Comparison of ENCODE assay signal across 23 mouse cellular contexts in genomic region chr4:35413488-35413887, GRCm38 (mm10).
"Had no signal": no experiment of that assay in that cellular context is flagged by ENCODE, and none has a peak within 500 bp of the region (broad histone marks: within the 10 kb centered on the region; RNA-seq: fewer than 3 reads in every experiment).

No protein-coding gene starts in this region.

- H3K27me3 ChIP-seq: limb, embryonic 13.5 days; liver, embryonic 12.5 days; liver, embryonic 15.5 days; lung, embryonic 15.5 days; midbrain, embryonic 15.5 days; neural tube, embryonic 13.5 days; stomach, embryonic 15.5 days had no signal

- H3K36me3 ChIP-seq: limb, embryonic 10.5 days; limb, embryonic 13.5 days; liver, embryonic 12.5 days; liver, embryonic 15.5 days; lung, embryonic 15.5 days; midbrain, embryonic 15.5 days; neural tube, embryonic 13.5 days; stomach, embryonic 15.5 days had no signal

- H3K4me2 ChIP-seq: limb, embryonic 13.5 days; liver, embryonic 12.5 days; liver, embryonic 15.5 days; lung, embryonic 15.5 days; midbrain, embryonic 15.5 days; neural tube, embryonic 13.5 days; stomach, embryonic 15.5 days had no signal

- H3K27ac ChIP-seq: kidney, postnatal 0 days; layer of hippocampus, adult 2 months; limb, embryonic 10.5 days; limb, embryonic 13.5 days; liver, embryonic 12.5 days; liver, embryonic 15.5 days; lung, embryonic 15.5 days; midbrain, embryonic 15.5 days; neural tube, embryonic 13.5 days; stomach, embryonic 15.5 days had no signal

- H3K9me3 ChIP-seq: limb, embryonic 10.5 days; limb, embryonic 13.5 days; liver, embryonic 12.5 days; liver, embryonic 15.5 days; lung, embryonic 15.5 days; midbrain, embryonic 15.5 days; neural tube, embryonic 13.5 days; stomach, embryonic 15.5 days had no signal

- DNase-seq: kidney, adult 2 months; kidney, postnatal 25 days; layer of hippocampus, adult 9-11 months; liver; lung, adult 18-20 months; lung, postnatal 14 days; lung, postnatal 4 days; right cerebral cortex, adult 18-20 months; right cerebral cortex, postnatal 25 days; spleen, adult 18-20 months; thymus, postnatal 25 days had no signal

- H3K9ac ChIP-seq: limb, embryonic 13.5 days; liver, embryonic 12.5 days; liver, embryonic 15.5 days; lung, embryonic 15.5 days; midbrain, embryonic 15.5 days; neural tube, embryonic 13.5 days; stomach, embryonic 15.5 days had no signal

- ATAC-seq: intestine, postnatal 0 days; liver, embryonic 12.5 days; midbrain, embryonic 15.5 days had no signal

- H3K4me1 ChIP-seq: limb, embryonic 13.5 days; liver, embryonic 12.5 days; liver, embryonic 15.5 days; lung, embryonic 15.5 days; midbrain, embryonic 15.5 days; neural tube, embryonic 13.5 days; stomach, embryonic 15.5 days had no signal

- H3K4me3 ChIP-seq: layer of hippocampus, adult 2 months; limb, embryonic 10.5 days; limb, embryonic 13.5 days; liver, embryonic 12.5 days; liver, embryonic 15.5 days; lung, embryonic 15.5 days; midbrain, embryonic 15.5 days; myocyte; neural tube, embryonic 13.5 days; stomach, embryonic 15.5 days had no signal
